Mouse (Mus musculus) right cerebral cortex, postnatal 10 days (tissue): ENCODE data around the gene Gm21981.

Experiments used
- DNase-seq, 2 experiments: peaks; one replicate each; pipeline ENCODE4 v3.0.0; 2021; ENCODE audit warnings: low spot score in 2 of 2

Gm21981 gene

DNA sequence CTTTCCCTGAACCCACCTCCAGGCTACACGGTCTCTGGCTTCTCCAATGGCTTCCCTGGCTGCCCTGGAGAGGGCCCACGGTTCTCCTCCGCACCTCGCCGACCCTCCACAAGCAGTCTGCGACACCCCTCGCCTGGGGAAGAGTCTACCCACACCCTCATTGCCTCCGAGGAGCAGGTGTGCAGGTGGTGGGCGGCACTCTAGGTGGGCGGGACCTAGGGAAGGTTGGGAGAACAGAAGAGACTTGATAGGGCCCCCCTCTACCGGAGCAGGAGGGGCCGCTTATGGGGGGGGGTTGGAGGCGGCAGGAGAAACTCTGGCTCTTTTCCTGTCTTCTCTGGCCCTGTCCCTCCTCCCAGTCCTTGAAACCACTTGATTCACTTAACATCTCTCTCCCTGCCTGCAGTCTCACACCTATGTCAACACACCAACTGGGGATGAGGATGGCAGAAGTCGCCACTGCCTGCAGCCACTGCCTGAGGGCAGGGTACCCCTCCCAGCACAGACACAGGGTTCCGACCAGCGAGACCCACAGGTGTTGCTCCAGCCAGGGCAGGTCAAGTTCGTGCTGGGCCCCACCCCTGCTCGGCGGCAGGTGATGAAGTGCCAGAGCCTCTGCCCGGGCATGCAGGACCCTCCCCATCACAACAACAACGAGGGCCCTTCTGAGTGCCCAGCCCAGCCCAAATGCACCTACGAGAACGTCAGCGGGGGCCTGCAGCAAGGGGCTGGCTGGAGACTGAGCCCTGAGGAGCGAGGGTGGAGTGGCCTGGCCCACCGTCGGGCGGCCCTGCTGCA lies 8.5 kb upstream of the Gm21981 start:
- DNase-seq, result no peak

DNA sequence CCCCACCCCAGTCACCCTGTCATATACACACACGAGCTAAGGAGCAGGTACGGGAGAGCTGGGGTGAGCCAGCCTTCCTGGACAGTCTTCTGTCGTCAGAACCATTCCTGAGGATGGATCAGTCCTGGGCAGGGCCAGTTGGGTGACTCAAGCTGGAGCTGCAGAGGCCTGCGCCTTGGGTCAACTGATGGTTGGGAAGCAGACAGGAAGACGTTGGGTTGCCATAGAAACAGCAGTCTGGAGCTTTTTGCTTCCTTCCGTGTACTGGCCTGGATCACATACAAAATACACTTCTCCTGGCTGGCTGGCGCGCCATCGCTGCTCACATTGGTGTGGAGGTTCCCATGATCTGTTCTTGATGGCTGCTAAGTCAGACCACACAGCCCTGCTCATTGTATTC lies 7.5 kb upstream of the Gm21981 start:
- DNase-seq, result no peak

DNA sequence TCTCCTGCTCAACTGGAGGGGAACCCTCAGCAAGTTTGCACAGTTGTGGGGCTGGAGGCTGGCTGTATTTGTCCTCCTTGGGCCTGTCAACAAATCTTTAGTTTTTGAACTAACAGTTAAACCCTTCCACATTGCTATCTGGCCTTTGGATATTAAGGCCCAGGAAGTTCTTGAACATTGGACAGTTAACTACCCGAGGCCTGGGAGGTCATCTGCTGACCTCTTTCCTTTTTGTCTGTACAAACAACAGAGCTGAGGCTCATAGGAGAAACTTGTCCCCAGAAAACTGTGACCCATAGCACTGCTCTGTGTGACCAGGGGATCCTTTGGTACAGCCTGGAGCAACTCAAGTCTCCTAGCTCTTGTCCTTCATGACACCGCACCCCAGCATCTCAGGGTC lies 4.8 kb upstream of the Gm21981 start:
- DNase-seq, result no peak

DNA sequence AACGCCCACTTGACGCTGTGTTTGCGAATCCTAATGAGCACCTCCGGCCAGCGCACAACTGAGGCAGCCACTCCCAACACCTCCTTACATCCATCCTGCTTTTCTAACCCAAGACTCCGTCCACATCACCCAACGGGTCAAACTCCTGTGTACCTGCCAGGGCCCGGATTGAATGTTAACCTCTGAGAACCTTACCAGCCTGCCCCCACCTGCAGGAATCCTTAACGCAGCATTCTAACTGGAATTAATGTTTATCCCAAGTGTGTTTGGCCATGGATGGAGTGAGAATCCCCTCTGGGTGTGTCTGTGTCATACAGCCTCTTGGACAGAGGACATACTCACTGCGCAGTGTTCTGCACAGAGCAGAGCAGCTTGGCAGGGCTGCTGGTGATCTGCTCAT lies 3.9 kb upstream of the Gm21981 start:
- DNase-seq, result no peak

DNA sequence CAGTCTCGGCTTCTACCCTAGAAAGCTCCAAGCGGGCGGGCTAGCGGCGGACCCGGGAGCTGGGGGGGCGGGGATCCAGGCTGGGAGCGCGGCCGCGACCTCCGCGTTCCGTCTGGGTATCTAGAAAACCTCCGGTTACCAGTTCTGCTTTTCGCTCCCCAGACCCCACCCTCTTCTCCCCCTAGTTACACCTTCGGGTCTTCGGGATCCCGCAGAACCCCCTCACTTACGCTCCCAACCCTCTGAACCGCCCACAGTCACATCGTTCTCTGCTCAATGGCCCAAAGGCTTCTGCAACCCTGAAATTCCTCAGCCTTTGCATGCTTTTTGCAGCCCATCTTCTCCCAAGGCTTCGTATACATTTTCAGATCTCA lies 1.1 kb upstream of the Gm21981 start:
- no peak for DNase-seq

DNA sequence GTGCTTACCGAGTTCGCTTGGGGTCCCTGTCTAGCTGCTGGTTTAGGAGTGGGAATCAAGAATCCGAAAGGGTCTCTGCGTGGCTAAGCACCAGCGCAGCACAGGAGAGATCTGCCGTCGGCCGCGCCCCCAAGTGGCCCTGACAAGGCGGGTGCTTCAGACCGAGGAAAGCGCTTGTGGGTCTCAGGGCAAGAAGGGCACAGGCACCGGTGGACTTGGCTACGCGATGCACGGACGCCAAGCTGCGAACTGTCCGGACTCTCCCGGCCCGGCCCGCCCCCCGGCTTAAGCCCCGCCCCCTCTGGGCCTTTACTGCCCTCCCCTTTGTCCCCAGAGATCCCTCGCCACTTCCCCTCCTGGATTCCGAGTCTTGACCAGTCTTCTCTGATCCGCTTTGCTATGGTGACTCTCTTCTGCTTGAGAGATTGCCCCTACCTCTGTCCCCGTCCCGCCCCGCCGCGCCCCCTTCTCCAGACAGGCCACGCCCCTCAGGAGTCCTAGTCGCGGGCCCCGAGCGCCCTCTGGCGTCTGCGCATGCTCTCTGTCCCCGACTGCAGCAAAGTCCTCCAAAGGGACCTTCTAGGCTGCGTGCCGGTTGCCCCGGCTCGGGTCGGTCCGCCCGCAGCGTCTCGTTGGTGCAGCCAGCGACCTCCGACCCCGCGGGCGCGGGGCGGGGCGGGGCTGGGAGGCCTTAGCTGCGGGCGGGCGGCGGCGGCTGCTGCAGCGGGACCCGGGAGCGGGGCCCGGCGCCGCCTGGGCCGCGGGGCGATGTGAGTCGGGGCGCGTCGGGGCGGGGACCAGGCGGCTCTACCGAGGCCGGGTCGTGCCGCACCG lies 465 bp upstream of the Gm21981 start, which contains the start of gene Prickle4:
TSS of gene Prickle4 (minus strand) at position 234 of the 834 bp plus-strand sequence.
- peak; percentile 97 to 98 for DNase-seq

DNA sequence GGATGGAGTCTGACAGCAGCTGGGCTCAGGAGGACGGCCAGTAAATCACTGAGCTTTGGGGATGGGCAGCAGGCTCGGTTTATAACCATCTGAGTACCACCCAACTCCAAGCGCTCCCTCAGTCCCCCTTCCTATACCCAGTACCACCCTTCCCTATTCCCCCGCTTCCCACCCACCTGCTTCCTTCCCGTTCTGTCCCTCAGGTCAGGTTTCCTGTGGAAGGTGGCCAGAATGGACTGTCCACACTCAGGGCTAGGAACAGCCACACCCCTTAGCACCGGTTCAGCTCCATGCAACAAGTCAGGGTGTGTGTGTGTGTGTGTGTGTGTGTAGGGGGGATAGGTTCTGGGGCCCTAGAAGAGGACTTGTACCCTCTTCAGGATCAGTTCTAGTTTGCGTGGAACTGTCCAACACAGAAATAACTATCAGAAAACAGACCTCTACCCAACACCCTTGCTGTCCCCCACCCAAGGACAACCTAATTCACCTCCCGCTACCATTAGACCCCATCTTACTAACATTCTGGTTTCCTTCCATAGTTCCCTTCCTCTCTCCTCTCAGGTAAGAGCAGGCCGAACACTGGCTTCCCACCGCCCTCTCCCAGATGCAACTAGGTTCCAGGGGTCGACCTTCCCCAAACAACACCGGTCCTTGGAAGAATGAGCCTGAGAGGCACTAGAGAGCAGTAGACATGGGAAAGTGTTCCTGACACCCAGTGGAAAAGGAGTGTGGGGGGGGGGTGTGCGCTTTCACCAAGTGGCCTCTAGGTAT lies 399 bp downstream of the Gm21981 start:
- no peak for DNase-seq

DNA sequence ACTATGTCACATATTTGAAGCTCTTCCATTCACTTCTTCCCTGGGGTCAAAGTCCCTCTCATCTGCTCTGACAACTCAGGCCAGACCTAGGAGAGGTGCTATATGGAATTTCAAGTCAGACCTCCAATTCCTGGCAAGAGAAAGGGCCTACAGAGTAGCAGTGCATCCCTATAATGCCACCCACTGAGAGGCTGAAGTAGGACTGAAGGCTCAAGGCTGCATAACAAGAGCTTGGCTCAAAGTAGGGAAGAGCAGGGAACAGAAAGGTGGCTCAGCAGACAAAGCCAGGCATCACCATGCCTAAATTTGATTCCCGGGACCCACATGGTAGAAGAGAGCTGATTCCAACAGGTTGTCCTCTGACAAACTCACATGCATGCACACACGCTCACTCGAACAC lies 2.6 kb downstream of the Gm21981 start:
- no peak for DNase-seq

DNA sequence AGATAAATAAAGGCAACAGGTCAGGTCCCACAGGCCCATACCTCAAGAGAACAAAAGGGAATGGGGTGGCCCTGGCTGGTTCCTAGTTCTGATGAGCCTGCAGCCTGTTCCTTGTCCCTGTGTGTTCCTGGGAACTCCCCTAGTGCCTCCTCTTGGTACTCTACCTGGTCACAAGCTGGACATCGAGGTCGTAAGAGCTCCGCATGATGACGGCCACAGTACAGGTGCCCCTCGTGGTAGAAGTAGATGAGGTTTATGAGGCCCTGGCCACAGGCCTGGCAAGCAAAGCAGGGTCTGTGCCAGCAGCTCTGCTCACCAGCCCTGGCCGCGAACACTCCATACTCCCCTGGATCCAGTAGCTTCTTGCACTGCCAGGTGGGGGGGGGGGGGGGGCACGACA lies 4.4 kb downstream of the Gm21981 start:
- no peak for DNase-seq

DNA sequence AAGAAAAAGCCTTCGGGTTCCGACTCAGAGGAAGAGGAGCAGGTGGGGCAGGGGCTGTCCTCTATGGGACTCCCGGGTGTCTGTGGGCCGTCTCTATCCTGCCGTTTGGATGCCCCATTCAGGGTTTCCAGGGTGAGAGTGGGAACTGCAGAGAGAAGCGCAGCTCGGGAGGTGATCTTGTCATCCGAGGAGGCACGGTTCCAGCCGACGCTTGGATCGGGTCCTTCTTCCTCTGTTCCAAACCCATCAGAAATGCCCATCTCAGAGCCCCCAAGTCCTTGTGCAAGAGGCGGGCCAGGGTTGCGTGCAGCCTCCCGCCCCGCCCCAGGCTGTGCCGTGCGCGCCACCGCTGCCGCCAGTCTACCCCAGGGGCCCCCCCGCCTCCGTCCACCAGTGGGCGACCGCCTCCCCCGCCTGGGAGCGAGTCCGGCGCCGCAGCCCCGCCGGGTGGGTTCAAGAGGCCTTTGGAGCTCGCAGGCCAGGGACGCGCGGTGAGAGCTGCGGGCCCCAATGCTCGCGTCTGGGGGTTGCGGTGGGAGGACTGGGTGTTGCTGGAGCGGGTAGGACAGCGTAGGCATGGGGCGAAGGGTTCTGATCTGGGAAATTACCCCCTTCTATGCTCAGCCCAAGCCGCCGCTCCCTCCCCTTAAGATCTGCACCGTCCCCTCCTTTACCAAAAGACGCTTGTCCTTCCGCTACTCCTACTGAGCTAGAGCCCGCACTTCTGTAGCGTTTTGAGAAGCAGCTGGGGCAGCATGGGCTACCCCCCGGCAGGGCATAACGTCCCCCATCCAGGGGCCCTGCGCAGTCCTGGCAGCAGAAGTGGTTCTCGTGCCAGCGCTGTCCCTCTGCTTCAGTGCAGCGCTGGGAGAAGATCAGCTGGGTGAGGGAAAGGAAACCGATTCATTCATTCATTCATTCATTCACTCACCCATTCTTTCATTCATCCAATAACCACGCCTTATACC lies 5.4 kb downstream of the Gm21981 start, which contains the start of gene Frs3:
TSS of gene Frs3 (plus strand) at position 423 of the 968 bp plus-strand sequence.
- peak; percentile 88 to 90 for DNase-seq

DNA sequence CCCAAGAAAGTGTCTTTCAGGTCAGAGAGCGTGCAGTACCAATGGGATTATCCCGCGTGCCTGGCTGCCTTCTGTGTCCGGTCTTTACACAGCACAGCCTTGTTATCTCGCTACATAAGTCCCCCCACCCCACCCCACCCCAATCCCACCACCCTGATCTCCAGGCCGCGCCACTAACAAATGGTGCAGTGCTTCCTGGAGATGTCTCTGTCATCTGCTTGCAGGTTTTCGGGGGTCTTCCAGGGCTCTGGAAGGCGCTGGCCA lies 6.0 kb downstream of the Gm21981 start, which contains the start of gene Tomm6:
TSS of gene Tomm6 (minus strand) at position 43 of the 264 bp plus-strand sequence.
- no peak for DNase-seq

DNA sequence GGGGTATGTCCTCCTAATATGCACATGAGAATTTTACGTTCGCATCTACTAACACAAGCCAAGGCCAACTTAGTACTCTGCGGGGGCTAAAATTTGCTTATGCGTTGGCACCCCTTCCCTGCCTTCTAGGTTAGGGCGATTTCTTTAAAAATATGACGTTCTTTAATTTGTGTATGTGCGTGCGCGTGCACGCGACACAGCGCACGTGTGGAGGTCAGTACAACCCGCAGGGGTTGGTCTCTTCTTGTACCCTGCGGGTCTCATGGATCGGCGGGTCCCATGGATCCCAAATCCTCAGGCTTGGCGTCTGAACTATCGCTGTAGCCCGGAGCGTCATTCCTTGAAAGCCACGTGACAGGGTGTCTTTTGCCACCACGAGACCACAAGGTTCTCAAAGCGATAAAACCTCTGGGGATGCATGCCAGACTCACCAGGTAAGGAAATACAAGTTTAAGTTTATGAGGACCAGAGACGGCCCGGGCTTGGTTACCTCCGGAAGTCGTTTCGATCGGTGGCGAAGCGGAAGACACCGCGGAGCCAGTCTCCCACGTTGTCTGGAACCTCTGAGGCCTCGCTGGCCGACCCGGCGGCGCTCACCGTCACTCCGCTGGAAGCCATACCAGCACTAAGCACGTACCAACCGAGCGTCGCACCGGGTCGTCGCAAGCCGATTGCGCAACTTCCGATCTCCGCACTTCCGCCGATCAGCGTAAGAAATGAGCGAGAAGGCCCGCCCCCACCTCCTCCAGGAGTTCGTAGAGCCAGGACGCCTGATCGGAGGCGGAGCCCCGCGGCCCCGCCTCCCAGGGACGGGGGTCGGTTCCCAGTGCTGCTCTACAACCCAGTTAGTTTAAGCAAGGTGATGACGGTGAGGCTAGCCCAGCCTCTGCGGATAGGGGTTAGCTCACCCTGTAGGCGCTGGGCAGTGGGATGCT lies 6.6 kb downstream of the Gm21981 start:
- DNase-seq, result peak; percentile 98

DNA sequence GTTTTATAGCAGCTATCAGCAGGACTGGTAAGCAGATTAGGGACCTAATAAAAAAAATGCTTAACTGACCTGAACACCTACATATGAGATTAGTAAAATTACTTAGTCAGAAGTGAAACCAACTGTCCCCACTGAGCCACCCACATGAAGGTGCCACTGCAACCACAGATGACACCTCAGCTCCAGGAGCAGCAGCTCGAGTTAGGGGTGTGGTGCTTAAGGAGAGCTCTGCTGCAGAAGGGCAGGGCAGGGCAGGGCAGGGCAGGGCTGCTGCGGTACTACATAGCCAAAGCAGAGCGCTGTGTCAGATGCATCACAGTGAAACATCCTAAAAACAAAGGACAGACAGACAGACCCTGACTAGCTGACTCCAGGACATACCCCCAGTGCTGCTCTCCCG lies 11.4 kb downstream of the Gm21981 start:
- no peak for DNase-seq

DNA sequence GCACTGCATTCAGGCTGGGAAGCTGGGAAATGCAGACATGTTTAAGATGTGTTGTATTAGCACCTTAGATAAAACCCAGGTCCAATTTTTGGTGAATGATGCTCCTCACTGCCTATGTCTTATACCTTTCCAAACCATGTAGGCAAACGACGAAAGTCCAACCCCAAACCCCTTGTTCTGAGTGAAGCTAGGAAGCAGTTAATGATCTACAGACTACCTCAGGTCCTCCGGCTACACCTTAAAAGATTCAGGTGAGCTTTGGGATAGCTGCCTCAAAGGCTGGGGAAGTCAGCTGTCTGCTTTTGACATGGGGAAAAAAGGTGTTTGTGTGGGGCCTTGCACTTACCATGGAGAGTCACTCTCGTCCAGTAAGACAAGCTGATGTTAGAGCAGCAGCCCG lies 15.6 kb downstream of the Gm21981 start:
- no peak for DNase-seq

DNA sequence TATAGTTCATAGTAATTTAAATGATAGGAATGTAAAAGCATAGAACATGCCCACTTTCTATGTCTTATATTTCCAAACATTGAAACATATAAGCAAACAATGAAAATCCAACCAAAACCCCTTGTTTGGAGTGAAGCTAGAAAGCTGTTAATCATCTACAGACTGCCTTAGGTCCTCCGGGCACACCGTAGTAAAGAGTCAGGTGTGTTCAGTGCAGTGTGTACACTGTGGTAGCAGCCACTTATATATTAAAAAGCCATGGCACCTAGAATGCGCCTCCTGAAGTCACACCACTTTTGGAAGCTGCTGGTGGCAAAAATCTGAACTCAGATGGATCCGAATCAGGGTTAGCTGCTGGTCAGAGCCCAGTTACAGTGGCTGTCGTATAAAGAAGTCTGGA lies 16.0 kb downstream of the Gm21981 start:
- DNase-seq, result no peak

DNA sequence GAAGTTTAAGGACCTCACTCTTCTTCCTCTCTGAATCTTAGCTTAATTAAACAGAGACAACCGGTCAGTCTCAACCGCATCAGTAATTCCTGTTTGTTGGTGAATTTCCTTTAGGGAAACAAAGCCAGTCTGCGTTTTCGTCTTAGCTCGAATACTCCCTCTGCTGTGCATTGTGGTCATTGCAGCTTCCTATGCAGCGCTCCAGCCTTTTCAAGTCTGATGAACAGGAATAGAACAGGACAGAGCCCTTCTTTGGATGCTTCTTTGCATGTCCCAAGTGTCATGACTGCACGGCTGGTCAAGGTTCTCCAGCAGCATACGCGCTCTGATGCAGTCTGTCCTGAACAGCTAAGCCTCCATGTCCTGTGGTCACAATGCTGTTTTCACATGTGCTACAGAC lies 17.7 kb downstream of the Gm21981 start:
- DNase-seq, result peak; percentile 67 to 82

DNA sequence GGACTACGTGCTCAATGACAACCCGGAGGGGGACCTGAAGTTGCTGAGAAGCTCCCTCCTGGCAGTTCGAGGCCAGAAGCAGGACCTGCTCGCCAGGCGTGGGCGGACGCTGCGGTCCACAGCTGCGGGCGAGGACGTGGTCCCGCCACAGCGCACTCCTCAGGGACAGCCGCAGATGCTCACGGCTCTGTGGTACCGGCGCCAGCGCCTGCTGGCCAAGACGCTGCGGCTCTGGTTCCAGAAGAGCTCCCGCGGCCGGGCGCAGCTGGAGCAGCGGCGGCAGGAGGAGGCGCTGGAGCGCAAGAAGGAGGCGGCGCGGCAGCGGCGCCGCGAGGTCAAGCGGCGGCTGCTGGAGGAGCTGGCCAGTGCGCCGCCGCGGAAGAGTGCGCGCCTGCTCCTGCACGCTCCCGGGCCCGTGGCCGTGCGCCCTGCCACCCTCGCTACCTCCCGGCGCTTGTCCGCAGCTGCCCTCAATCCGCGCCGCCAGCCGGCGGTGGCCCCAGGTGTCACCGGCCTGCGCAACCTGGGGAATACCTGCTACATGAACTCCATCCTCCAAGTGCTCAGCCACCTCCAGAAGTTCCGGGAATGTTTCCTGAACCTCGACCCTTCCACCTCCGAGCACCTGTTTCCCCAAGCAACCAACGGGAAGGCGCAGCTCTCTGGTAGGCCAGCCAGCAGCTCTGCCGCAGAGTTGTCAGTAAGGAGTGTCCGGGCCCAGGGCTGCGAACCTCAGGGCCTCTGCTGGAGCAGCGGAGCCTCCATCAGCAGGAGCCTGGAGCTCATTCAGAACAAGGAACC lies 21.7 kb downstream of the Gm21981 start:
- DNase-seq, result peak; percentile 50 to 61

DNA sequence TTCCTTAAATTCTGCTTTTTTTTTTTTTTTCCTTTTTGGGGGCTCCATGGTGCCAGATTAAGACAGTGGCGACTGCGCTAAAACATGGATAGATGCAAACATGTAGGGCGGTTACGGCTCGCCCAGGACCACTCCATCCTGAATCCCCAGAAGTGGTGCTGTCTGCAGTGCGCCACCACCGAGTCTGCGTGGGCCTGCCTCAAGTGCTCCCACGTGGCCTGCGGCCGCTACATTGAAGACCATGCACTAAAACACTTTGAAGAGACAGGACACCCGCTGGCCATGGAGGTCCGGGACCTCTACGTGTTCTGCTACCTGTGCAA lies 22.3 kb downstream of the Gm21981 start:
- DNase-seq, result no peak

DNA sequence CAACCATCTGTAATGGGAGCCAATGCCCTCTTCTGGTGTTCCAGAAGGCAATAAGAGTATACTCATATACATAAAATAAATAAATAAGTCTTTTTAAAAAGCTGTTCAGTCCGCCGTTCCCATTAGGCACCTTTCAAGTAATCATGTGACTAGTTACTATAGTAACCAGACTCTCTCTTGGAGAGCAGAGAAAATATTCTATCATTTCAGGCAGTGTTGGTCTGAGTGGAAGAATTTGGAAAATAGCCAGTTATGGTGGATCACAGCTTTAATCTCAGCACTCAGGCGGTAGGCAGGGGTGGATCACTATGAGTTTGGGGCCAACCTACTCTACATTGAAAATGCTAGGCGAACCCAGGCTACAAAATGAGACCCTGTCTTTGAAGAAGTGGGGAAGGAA lies 25.1 kb downstream of the Gm21981 start:
- no peak for DNase-seq
